Mouse (Mus musculus) limb, embryonic 15.5 days (tissue): ENCODE data around the gene Mipep. TPM values are rescaled to one million over a fixed set of nuclear protein-coding genes. Genes with fewer than 3 reads are reported as not detected.

Experiments used
- ATAC-seq: fragments of 200-750 bp; cut with Nextera tagmentation; 2 replicates; pipeline ENCODE4 v1.8.0; 2017; ENCODE audit warnings: low read depth, moderate TSS enrichment; ENCODE audit not compliant: insufficient number of reproducible peaks, low FRiP score, low TSS enrichment
- H3K27ac ChIP-seq: fragments of 300-500 bp; sonication (generic); 2 replicates; pipeline ENCODE4 v1.5.1; 2015; ENCODE audit warnings: moderate library complexity, mild to moderate bottlenecking, inconsistent platforms
- H3K27me3 ChIP-seq: fragments of 300-500 bp; sonication (generic); 2 replicates; pipeline ENCODE4 v1.6.1; 2015; ENCODE audit warnings: inconsistent platforms
- H3K36me3 ChIP-seq: fragments of 300-500 bp; sonication (generic); 2 replicates; pipeline ENCODE4 v1.6.1; 2015; ENCODE audit warnings: inconsistent platforms
- H3K4me1 ChIP-seq: fragments of 300-500 bp; sonication (generic); 2 replicates; pipeline ENCODE4 v1.6.1; 2015; ENCODE audit warnings: inconsistent platforms
- H3K4me2 ChIP-seq: fragments of 300-500 bp; sonication (generic); 2 replicates; pipeline ENCODE4 v1.6.1; 2015; ENCODE audit warnings: mild to moderate bottlenecking, inconsistent platforms
- H3K4me3 ChIP-seq: fragments of 300-500 bp; sonication (generic); 2 replicates; pipeline ENCODE4 v1.5.1; 2015; ENCODE audit warnings: mild to moderate bottlenecking, inconsistent platforms
- H3K9ac ChIP-seq: fragments of 300-500 bp; sonication (generic); 2 replicates; pipeline ENCODE4 v1.6.1; 2015; ENCODE audit warnings: inconsistent platforms
- H3K9me3 ChIP-seq: fragments of 300-500 bp; sonication (generic); 2 replicates; pipeline ENCODE4 v1.6.1; 2016; ENCODE audit warnings: inconsistent platforms
- WGBS: fragments of 180-500 bp; shearing (Covaris S2); methylation state at CpG from one replicate; pipeline ENCODE4 v1.1.7; 2015; 5-methylcytosine and 5-hydroxymethylcytosine counted together
- polyA plus RNA-seq: library from polyadenylated mRNA; unstranded; fragments of >200 nt; fragmentation: Nextera tagmentation; extraction: Ambion mirVana; gene quantifications from 2 replicates; pipeline ENCODE4 v1.2.1, GENCODE M21; 2015

The Mipep gene
- polyA plus RNA-seq, 1 experiment from 2014 or later, result 18.4 TPM

DNA sequence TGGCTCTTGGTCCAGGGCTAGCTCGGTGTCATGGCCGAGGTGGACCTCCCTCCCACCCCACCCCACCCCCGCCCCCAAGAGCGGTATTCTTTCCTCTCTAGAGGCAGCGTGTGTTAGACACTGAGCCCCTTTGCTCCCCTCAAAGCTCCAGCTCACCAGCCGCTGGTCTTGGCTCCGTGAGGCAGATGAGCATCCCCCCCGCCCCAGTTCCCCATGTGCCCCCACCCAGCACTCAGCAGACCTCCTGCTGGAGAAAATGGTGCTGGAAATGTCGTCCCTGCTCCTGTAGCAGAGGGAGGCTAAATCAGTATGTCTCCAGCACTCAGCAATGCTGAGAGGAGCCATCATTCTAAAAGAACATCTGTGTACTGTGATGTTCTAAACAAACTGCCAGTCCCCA is 40.7 kb upstream of the Mipep start:
- 69% methylated on average over 9 of the region's 9 CpGs for WGBS
- H3K4me2 ChIP-seq, result no peak overlapping the region
- no peak overlapping the region for H3K9ac ChIP-seq
- H3K27ac ChIP-seq, result no peak overlapping the region
- H3K27me3 ChIP-seq, result no peaks in the 10 kb centered on the region
- no peak overlapping the region for H3K4me3 ChIP-seq
- peaks cover 33% of the 10 kb centered on the region for H3K4me1 ChIP-seq
- no peak for ATAC-seq
- no peaks in the 10 kb centered on the region for H3K9me3 ChIP-seq
- H3K36me3 ChIP-seq, result peaks cover 3% of the 10 kb centered on the region; the same call in 1 of the 2 replicates

DNA sequence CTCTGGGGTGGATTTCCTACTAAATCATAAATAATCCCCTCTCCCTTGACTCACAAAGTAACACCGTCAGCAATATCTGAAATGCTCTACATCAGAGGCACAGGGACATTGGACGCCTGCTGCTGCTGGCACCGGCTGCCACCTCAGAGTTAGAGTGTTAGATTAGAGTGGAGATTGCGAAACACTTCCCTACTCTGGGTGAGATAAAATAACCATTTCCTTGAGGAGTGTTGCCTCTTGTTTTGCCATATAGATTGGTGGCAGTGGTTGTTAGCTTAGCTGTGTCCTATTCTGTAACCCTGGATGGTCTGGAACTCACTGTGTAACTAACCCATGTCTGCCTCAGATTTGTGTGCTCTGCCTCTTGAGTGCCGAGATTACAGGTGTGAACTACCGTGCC is 39.2 kb upstream of the Mipep start:
- Histone ChIP-seq H3K4me3 (no peak overlapping the region), H3K4me2 (no peak overlapping the region), H3K9me3 (no peaks in the 10 kb centered on the region), H3K27me3 (no peaks in the 10 kb centered on the region), H3K36me3 (peaks cover 3% of the 10 kb centered on the region; the same call in 1 of the 2 replicates), H3K27ac (no peak overlapping the region), H3K9ac (no peak overlapping the region), H3K4me1 (peaks cover 25% of the 10 kb centered on the region)
- no peak for ATAC-seq
- 77% methylated on average over 6 of the region's 6 CpGs for WGBS

DNA sequence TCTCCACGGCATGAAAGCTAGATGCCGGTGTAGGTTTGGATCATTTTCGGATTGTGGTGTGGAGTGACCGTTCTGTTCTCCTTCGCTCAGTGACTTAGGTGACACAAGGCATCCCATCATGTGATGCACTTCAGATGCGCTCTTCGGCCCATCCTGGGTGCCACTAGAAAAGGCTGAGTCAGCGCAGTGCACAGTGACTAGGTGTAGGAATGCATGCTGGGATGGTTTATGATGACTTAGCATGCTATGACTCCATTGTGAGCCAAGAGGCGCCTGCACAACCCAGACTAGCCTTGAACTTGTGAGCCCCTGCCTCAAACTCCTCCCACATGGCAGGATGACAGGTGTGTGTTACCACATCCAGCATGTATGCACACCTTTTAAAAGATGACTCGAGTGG is 38.2 kb upstream of the Mipep start:
- ATAC-seq, result no peak
- Histone ChIP-seq H3K27me3 (no peaks in the 10 kb centered on the region), H3K27ac (no peak overlapping the region), H3K4me3 (no peak overlapping the region), H3K36me3 (peaks cover 3% of the 10 kb centered on the region; the same call in 1 of the 2 replicates), H3K4me1 (peaks cover 17% of the 10 kb centered on the region), H3K9me3 (no peaks in the 10 kb centered on the region), H3K4me2 (no peak overlapping the region), H3K9ac (no peak overlapping the region)
- 95% methylated on average over 10 of the region's 10 CpGs for WGBS

DNA sequence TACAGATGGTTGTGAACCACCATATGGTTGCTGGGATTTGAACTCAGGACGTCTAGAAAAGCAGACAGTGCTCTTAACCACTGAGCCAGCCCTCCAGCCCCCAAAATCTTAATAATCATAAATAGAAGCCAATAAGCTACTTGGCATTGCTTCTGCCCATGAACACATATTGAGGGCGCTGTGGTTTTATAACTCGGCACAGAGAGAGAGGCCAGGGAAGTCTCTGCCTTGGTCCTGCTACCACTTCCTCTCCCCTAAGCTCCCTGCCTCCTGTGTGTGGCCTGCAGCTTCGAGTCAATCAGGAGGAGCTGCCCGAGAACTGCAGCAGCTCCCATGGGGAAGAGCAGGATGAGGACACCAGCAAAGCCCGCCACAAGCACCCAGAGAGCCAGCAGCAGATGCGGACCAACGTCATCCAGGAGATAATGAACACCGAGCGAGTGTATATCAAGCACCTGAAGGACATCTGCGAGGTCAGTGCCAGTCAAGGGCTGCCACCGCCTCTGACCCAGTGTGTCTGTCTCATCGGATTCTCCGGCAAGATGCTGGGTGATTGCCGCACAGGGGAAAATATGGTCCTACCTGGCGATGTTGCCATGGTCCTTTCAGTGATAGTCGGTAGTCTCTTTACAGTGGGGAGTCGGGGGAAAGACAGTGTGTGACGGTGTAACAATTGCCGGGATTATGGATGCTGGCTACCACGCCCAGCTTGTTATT is 37.1 kb upstream of the Mipep start:
- Histone ChIP-seq H3K4me3 (no peak overlapping the region), H3K4me1 (peaks cover 6% of the 10 kb centered on the region; the same call in 1 of the 2 replicates), H3K36me3 (peaks cover 3% of the 10 kb centered on the region; the same call in 1 of the 2 replicates), H3K4me2 (no peak overlapping the region), H3K27ac (no peak overlapping the region), H3K27me3 (no peaks in the 10 kb centered on the region), H3K9me3 (no peaks in the 10 kb centered on the region), H3K9ac (no peak overlapping the region)
- ATAC-seq, result no peak
- 87% methylated on average over 21 of the region's 21 CpGs for WGBS

DNA sequence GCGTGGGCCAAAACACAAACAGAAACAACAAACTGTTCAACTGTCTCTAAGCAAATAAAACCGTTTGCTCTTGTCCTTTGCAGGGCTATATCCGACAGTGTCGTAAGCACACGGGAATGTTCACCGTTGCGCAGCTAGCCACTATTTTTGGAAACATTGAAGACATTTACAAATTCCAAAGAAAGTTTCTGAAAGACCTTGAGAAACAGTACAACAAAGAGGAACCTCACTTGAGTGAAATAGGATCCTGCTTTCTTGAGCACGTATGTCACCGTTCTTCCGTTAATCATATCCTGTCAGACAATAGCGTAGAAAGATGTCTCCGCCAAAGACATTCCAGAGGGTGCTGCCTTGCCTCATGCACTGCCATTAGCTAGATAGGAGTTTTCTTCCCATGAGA is 34.5 kb upstream of the Mipep start:
- no peak overlapping the region for H3K27ac ChIP-seq
- no peak overlapping the region for H3K4me2 ChIP-seq
- H3K27me3 ChIP-seq, result no peaks in the 10 kb centered on the region
- peaks cover 4% of the 10 kb centered on the region; the same call in 1 of the 2 replicates for H3K36me3 ChIP-seq
- H3K4me3 ChIP-seq, result no peak overlapping the region
- no peaks in the 10 kb centered on the region for H3K9me3 ChIP-seq
- no peak for ATAC-seq
- WGBS, result 76% methylated on average over 12 of the region's 12 CpGs
- H3K9ac ChIP-seq, result no peak overlapping the region
- H3K4me1 ChIP-seq, result no peaks in the 10 kb centered on the region

DNA sequence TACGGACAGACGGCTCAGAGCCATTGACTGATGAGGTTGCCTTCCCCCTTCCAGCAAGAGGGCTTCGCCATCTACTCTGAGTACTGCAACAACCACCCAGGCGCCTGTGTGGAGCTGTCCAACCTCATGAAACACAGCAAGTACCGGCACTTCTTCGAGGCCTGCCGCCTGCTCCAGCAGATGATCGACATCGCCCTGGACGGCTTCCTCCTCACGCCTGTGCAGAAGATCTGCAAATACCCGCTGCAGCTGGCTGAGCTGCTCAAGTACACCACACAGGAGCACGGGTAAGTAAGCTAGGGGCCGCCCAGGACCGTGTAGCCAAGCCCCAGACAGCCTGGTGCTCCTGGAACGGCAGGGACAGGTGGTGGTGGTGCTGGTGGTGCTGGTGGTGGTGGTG is 32.8 kb upstream of the Mipep start:
- Histone ChIP-seq H3K27me3 (no peaks in the 10 kb centered on the region), H3K9me3 (no peaks in the 10 kb centered on the region), H3K27ac (no peak overlapping the region), H3K4me3 (no peak overlapping the region), H3K4me1 (no peaks in the 10 kb centered on the region), H3K36me3 (peaks cover 4% of the 10 kb centered on the region; the same call in 1 of the 2 replicates), H3K9ac (no peak overlapping the region), H3K4me2 (no peak overlapping the region)
- WGBS, result 92% methylated on average over 16 of the region's 16 CpGs
- no peak for ATAC-seq

DNA sequence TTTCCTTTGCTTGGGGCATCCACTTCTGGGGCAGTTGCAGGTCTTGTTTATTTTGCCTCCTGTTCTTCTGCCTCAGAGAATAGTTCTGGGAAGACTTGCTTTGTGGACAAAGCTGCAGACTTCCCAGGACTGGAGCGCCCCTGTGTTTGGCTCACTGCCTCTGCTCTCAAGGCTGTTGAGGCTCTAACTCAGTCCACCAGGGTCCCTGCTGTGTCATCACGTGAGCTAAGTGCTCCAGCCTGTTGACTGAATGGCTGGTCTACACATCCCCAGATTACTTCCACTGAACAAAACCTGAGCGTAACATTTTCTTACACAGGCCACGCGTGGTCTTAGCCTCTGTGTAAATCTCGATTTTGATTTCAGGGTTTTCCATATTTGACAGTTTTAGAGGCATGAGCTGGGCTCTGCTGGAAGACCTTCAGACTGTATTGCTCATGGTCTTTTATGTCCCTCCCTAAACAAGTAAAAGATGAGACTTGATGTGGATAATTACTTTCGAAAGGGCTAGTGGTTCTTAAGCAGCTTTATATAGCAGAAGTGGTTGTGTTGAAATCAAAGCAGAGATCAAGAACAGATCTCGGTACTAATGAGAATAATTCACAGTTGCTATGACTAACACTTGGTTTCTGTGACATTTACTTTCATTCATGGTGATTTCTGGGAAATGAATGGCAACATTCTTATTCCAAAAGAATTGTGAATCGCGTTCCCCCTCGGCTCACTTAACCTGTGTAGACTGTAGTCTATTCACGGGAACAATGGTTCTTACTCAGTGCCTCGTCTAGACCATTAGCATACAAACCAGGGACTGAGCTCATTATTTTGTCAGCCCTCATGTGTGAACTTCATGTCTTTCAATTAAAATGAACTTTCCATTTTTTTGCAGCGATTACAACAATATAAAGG is 31.2 kb upstream of the Mipep start:
- no peak overlapping the region for H3K27ac ChIP-seq
- no peaks in the 10 kb centered on the region for H3K9me3 ChIP-seq
- no peak overlapping the region for H3K4me3 ChIP-seq
- no peaks in the 10 kb centered on the region for H3K4me1 ChIP-seq
- peaks cover 4% of the 10 kb centered on the region; the same call in 1 of the 2 replicates for H3K36me3 ChIP-seq
- no peaks in the 10 kb centered on the region for H3K27me3 ChIP-seq
- no peak overlapping the region for H3K9ac ChIP-seq
- 79% methylated on average over 14 of the region's 14 CpGs for WGBS
- ATAC-seq, result no peak
- H3K4me2 ChIP-seq, result no peak overlapping the region

DNA sequence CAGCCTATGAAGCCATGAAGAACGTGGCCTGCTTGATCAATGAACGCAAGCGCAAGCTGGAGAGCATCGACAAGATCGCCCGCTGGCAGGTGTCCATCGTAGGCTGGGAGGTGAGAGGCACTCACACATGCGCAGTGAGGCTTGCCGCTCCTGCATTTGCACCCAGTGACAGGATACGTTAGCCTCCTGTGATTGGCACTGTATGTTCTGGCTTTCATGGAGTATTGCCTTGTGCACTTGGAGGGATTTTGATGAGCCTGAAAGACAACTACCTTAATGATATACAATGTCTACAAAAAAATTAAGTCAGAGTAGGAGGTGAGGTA is 30.6 kb upstream of the Mipep start:
- Histone ChIP-seq H3K27me3 (no peaks in the 10 kb centered on the region), H3K36me3 (peaks cover 4% of the 10 kb centered on the region; the same call in 1 of the 2 replicates), H3K4me3 (no peak overlapping the region), H3K9me3 (no peaks in the 10 kb centered on the region), H3K9ac (no peak overlapping the region), H3K4me1 (no peaks in the 10 kb centered on the region), H3K4me2 (no peak overlapping the region), H3K27ac (no peak overlapping the region)
- no peak for ATAC-seq
- 86% methylated on average over 10 of the region's 10 CpGs for WGBS

DNA sequence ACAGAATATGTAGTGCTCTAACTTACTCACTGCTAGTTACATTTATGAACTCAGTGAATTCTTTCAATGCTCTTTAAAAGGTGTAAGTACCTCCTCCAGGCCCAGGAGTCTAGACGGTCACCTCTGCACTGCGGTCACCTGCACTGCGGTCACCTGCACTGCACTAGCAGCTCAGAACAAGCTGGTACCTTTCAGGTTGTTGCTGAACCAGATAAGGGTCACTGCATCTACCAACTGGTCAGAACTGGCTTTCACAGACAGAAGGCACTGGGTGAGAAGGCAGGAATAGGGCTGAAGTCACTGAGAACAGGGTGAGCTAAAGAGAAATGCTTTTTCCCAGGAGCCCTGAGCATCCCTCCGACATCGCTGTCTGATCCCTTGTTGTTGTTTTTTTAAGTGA is 29.7 kb upstream of the Mipep start:
- 96% methylated on average over 5 of the region's 5 CpGs for WGBS
- no peaks in the 10 kb centered on the region for H3K27me3 ChIP-seq
- H3K4me1 ChIP-seq, result no peaks in the 10 kb centered on the region
- H3K36me3 ChIP-seq, result peaks cover 6% of the 10 kb centered on the region
- no peak overlapping the region for H3K4me2 ChIP-seq
- no peak overlapping the region for H3K9ac ChIP-seq
- ATAC-seq, result no peak
- no peak overlapping the region for H3K27ac ChIP-seq
- no peak overlapping the region for H3K4me3 ChIP-seq
- H3K9me3 ChIP-seq, result no peaks in the 10 kb centered on the region

DNA sequence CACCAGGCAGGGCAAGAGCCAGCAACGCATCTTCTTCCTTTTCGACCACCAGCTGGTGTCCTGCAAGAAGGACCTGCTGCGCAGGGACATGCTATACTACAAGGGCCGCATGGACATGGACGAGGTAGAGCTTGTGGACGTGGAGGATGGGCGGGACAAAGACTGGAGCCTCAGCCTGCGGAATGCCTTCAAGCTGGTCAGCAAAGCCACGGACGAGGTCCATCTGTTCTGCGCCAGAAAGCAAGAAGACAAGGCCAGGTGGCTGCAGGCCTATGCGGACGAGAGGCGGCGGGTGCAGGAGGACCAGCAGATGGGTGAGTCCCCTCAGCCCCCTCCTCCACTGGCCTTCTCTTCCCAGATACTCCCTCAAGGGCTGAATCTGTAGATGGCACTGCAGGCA is 28.1 kb upstream of the Mipep start:
- no peaks in the 10 kb centered on the region for H3K9me3 ChIP-seq
- H3K9ac ChIP-seq, result no peak overlapping the region
- no peak overlapping the region for H3K27ac ChIP-seq
- 93% methylated on average over 15 of the region's 15 CpGs for WGBS
- no peaks in the 10 kb centered on the region for H3K27me3 ChIP-seq
- no peak overlapping the region for H3K4me2 ChIP-seq
- no peaks in the 10 kb centered on the region for H3K4me1 ChIP-seq
- H3K36me3 ChIP-seq, result peaks cover 16% of the 10 kb centered on the region
- ATAC-seq, result no peak
- no peak overlapping the region for H3K4me3 ChIP-seq

DNA sequence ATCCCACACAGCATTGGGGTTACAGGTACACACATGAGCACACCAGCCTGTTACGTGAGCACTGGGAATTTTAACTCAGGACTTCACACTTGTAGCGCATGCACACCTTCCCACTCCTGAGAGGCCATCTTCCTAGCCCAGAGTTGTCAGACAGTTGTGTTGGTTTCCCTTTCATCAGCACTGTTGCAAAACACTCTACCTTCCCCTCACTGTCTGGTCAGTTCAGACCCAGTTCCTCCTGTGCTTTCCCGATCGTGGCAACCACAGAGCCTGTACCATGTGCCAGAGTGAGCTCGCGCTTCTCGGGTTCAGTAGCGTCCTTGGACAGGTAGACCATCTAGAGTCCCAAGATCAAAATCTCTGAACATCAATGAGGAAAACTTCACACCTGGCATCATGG is 27.1 kb upstream of the Mipep start:
- Histone ChIP-seq H3K9me3 (no peaks in the 10 kb centered on the region), H3K4me2 (no peak overlapping the region), H3K27me3 (no peaks in the 10 kb centered on the region), H3K4me3 (no peak overlapping the region), H3K9ac (no peak overlapping the region), H3K27ac (no peak overlapping the region), H3K36me3 (peaks cover 23% of the 10 kb centered on the region), H3K4me1 (no peaks in the 10 kb centered on the region)
- no peak for ATAC-seq
- 93% methylated on average over 8 of the region's 8 CpGs for WGBS

DNA sequence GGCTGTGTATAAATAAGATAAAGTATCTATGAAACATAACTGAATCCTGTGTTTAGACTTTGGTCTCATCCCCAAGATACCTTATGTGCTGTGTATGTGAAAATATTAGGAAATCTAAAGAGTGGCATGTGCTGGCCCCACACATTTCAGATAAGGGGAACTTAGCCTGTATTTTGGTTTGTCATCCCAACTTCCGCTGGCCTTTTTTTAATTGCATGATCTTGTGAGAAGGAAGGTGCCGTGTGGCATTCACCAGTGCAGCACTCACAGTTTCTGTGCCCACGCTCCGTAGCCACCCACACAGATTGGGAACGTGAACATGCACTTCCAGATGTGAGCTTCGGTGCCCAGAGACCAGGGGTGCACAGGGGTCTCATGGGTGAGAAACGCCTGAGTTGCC is 26.7 kb upstream of the Mipep start:
- Histone ChIP-seq H3K4me1 (0 out of 2 replicates have a peak, but pooled peaks cover 1% of the 10 kb centered on the region), H3K9me3 (no peaks in the 10 kb centered on the region), H3K9ac (no peak overlapping the region), H3K4me2 (no peak overlapping the region), H3K36me3 (peaks cover 23% of the 10 kb centered on the region), H3K27ac (no peak overlapping the region), H3K27me3 (no peaks in the 10 kb centered on the region), H3K4me3 (no peak overlapping the region)
- ATAC-seq, result no peak
- 92% methylated on average over 7 of the region's 7 CpGs for WGBS
